Mouse (Mus musculus): ENCODE data around the gene Tsfm. TPM values are rescaled to one million over a fixed set of nuclear protein-coding genes. Genes with fewer than 3 reads are reported as not detected.
A peak's percentile ranks its signal among the peaks of the same experiment; 100 is the strongest.

The Tsfm gene
- total and polyA plus RNA-seq, 3 experiments = 53.0 to 88.9 (median 78.0) TPM

DNA sequence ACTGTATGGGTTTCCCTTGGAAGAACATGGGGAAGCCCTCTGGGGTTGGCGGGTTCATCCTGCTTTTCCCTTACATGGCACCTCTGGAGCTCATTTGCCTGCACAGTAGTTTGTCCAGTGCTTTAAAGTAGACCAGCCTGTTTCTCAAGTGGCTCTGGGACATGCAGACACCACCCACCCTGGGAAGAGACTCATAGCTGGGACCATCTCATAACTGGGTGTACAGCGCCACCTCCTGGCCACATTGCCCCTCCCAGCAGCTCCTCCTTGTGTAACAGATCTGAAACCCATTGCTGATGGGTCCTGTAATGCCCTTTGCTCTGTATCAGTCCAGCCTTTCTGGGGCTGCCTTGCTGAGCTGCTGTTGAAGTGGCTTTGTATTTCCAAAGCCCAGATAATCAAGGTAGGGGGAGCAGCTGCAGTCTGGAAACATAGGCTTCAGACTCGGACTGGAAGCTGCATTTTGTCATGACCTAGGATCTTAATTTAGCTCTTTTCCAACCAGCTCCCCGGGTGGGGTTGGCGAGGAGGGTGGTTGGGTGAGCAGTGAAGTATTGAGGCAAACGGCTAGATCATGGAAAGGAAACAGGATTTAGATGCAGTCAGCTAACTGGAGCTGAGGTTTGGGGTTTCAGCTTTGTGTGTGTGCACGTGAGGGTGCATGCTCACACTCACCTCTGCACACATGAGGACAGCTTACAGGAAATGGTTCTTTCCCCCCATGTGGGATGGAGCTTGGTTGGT is 40.2 kb downstream of the Tsfm start:
- Histone ChIP-seq H3K36me3 (replicated peaks in 1 of 2; ENCODE audit: control insufficient read depth in 1 of 2, insufficient read depth in 1 of 2, low read length in 1 of 2) (peaks cover 29 to 50% of the 10 kb centered on the region in 2 experiments), H3K79me2 (replicated peaks; ENCODE audit: control insufficient read depth, extremely low read depth, insufficient read depth, poor library complexity, severe bottlenecking) (no peaks in the 10 kb centered on the region), H3K27me3 (replicated peaks) (no peaks in the 10 kb centered on the region), H3K9me3 (replicated peaks; ENCODE audit: low read length) (no peaks in the 10 kb centered on the region), H3K4me2 (ENCODE audit: insufficient read depth, low read depth, poor library complexity, severe bottlenecking) (no peak overlapping the region), H3K4me1 (ENCODE audit: control insufficient read depth in 1 of 2, insufficient read depth in 2 of 2) (peaks cover 4 to 62% of the 10 kb centered on the region in 2 experiments; a peak in 3 of 4 replicates), H3K9ac (ENCODE audit: insufficient read depth, low read depth) (no peak overlapping the region), H3K4me3 (replicated peaks in 1 of 3; ENCODE audit: low read depth in 2 of 3, low read length in 2 of 3, poor library complexity in 1 of 3) (no peak overlapping the region), H3K27ac (ENCODE audit: insufficient read depth, low read depth) (no peak overlapping the region)
- TF ChIP-seq ZNF384 (IDR thresholded peaks at IDR 0.05; ENCODE audit: low read depth, low read length) = no peak
- no peak; the same call in 1 of the 2 replicates for TF ChIP-seq NELFE (IDR thresholded peaks at IDR 0.05; ENCODE audit: low read depth, low read length)
- peak; percentile 13; the same call in 1 of the 2 replicates for TF ChIP-seq IRF4 (IDR thresholded peaks at IDR 0.05; ENCODE audit: low read depth, low read length)
- TF ChIP-seq RAD21 (IDR thresholded peaks at IDR 0.05; ENCODE audit: low read depth, low read length) = peak; percentile 96
- TF ChIP-seq SMC3 (IDR thresholded peaks at IDR 0.05; ENCODE audit: low read depth, low read length) = peak; percentile 95
- TF ChIP-seq CTCF (conservative IDR thresholded peaks at IDR 0.05 in 1 of 2, IDR thresholded peaks at IDR 0.05 in 1 of 2; ENCODE audit: low read depth in 2 of 2, low read length in 2 of 2) = peak; percentile 80 to 97
- no peak for TF ChIP-seq JUND (conservative IDR thresholded peaks at IDR 0.05; ENCODE audit: low read depth, low read length)
- TF ChIP-seq ZC3H11A (IDR thresholded peaks at IDR 0.05; ENCODE audit: low read depth, low read length) = peak; percentile 46
- peak; percentile 86 for DNase-seq (ENCODE audit: extremely low read depth)
- dilution Hi-C loops (cut with MboI; ENCODE audit: extremely low pct_ligation_motif_present, extremely low pct_unique_long_range_greater_than_20kb, low sequenced_read_pairs) = no loop called here
- in situ Hi-C loops (cut with MboI; ENCODE audit: low pct_ligation_motif_present, low pct_unique_long_range_greater_than_20kb, low sequenced_read_pairs) = loop anchor here (5.0 kb wide), 1 partner anchor 73 kb away; no protein-coding TSS in a partner anchor

DNA sequence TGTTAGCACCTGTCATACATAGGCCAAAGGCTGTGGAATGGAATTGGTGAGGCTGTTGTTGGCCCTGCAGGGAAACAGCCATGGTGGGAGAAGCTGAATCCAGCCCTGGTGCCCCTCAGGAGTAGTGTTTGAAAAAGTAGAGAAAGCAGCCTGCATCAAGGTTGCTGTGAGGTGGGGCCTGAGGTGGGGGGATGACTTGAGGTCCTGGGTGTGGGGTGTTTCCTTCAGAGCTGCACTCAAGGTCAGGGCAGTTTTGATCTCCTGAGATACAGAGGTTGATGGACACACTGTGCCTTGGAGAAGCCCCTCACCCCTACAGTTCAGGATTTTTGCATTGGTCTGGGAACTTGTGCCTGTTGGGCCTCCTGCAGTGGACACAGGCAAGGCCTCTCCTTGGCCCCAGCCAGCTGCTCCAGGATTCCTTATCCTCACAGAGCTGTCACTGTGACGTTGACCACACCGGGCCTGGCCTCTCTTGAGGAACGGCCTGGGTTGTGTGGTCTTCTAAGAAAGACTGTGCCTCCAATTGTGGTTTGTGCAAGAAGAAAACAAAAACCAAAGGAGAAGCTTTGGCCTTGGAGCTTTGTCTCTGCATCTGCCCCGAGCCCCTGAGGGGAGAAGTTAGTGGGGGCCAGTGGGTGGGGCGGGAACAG is 42.0 kb downstream of the Tsfm start:
- H3K9me3 ChIP-seq (replicated peaks; ENCODE audit: low read length) = no peaks in the 10 kb centered on the region
- peaks cover 15 to 40% of the 10 kb centered on the region in 2 experiments for H3K36me3 ChIP-seq (replicated peaks in 1 of 2; ENCODE audit: control insufficient read depth in 1 of 2, insufficient read depth in 1 of 2, low read length in 1 of 2)
- no peak overlapping the region for H3K9ac ChIP-seq (ENCODE audit: insufficient read depth, low read depth)
- H3K27me3 ChIP-seq (replicated peaks) = no peaks in the 10 kb centered on the region
- no peaks in the 10 kb centered on the region for H3K79me2 ChIP-seq (replicated peaks; ENCODE audit: control insufficient read depth, extremely low read depth, insufficient read depth, poor library complexity, severe bottlenecking)
- TF ChIP-seq ELF1 (IDR thresholded peaks at IDR 0.05; ENCODE audit: low read depth, low read length) (no peak), MAX (IDR thresholded peaks at IDR 0.05; ENCODE audit: low read length) (no peak), RAD21 (IDR thresholded peaks at IDR 0.05; ENCODE audit: low read depth, low read length) (no peak), E2F4 (IDR thresholded peaks at IDR 0.05; ENCODE audit: insufficient replicate concordance, low read depth, low read length) (no peak), MYC (IDR thresholded peaks at IDR 0.05; ENCODE audit: low read depth, low read length) (no peak), ZNF384 (IDR thresholded peaks at IDR 0.05; ENCODE audit: low read depth, low read length) (no peak), ZC3H11A (IDR thresholded peaks at IDR 0.05; ENCODE audit: low read depth, low read length) (no peak), CHD1 (IDR thresholded peaks at IDR 0.05; ENCODE audit: low read depth, low read length) (no peak), GABPA (IDR thresholded peaks at IDR 0.05; ENCODE audit: insufficient replicate concordance, low read depth, low read length) (no peak), JUN (IDR thresholded peaks at IDR 0.05; ENCODE audit: insufficient read depth, low read depth, low read length) (no peak), KAT2A (IDR thresholded peaks at IDR 0.05; ENCODE audit: insufficient replicate concordance, low read length) (no peak), TBP (conservative IDR thresholded peaks at IDR 0.05; ENCODE audit: low read depth, low read length) (no peak)
- H3K4me3 ChIP-seq (replicated peaks in 1 of 3; ENCODE audit: low read depth in 2 of 3, low read length in 2 of 3, poor library complexity in 1 of 3) = no peak overlapping the region
- DNase-seq (ENCODE audit: extremely low read depth) = no peak
- dilution Hi-C loops (cut with MboI; ENCODE audit: extremely low pct_ligation_motif_present, extremely low pct_unique_long_range_greater_than_20kb, low sequenced_read_pairs) (no loop called here), in situ Hi-C loops (cut with MboI; ENCODE audit: low pct_ligation_motif_present, low pct_unique_long_range_greater_than_20kb, low sequenced_read_pairs) (no loop called here)
- H3K4me2 ChIP-seq (ENCODE audit: insufficient read depth, low read depth, poor library complexity, severe bottlenecking) = no peak overlapping the region
- H3K4me1 ChIP-seq (ENCODE audit: control insufficient read depth in 1 of 2, insufficient read depth in 2 of 2) = peaks cover 9 to 57% of the 10 kb centered on the region in 2 experiments
- H3K27ac ChIP-seq (ENCODE audit: insufficient read depth, low read depth) = no peak overlapping the region

Data from CH12.LX (cell line).